Mouse (Mus musculus) heart, embryonic 13.5 days (tissue): ENCODE measurements around the gene Lamc1. TPM values are rescaled to one million over a fixed set of nuclear protein-coding genes. Genes with fewer than 3 reads are reported as not detected.

Experiments used
- ATAC-seq: fragments of 200-750 bp; cut with Nextera tagmentation; 2 replicates; pipeline ENCODE4 v1.8.0; 2017; ENCODE audit warnings: moderate TSS enrichment; ENCODE audit not compliant: insufficient number of reproducible peaks, low FRiP score, low TSS enrichment; ENCODE audit errors: extremely low read depth
- H3K27ac ChIP-seq: fragments of 300-500 bp; sonication (generic); replicated peaks from 2 replicates; pipeline ENCODE4 v1.5.1; 2015; ENCODE audit warnings: moderate library complexity, mild to moderate bottlenecking, inconsistent platforms
- H3K27me3 ChIP-seq: fragments of 300-500 bp; sonication (generic); replicated peaks from 2 replicates; pipeline ENCODE4 v1.6.1; 2015; ENCODE audit warnings: mild to moderate bottlenecking, inconsistent platforms
- H3K36me3 ChIP-seq: fragments of 300-500 bp; sonication (generic); 2 replicates; pipeline ENCODE4 v1.6.1; 2015; ENCODE audit warnings: mild to moderate bottlenecking, inconsistent platforms
- H3K4me1 ChIP-seq: fragments of 300-500 bp; sonication (generic); 2 replicates; pipeline ENCODE4 v1.6.1; 2015; ENCODE audit warnings: inconsistent platforms
- H3K4me2 ChIP-seq: fragments of 300-500 bp; sonication (generic); 2 replicates; pipeline ENCODE4 v1.6.1; 2015; ENCODE audit warnings: inconsistent platforms, mild to moderate bottlenecking, moderate library complexity
- H3K4me3 ChIP-seq: fragments of 300-500 bp; sonication (generic); 2 replicates; pipeline ENCODE4 v1.5.1; 2015; ENCODE audit warnings: moderate library complexity, mild to moderate bottlenecking, inconsistent platforms
- H3K9ac ChIP-seq: fragments of 300-500 bp; sonication (generic); 2 replicates; pipeline ENCODE4 v1.6.1; 2015; ENCODE audit warnings: inconsistent platforms, mild to moderate bottlenecking, moderate library complexity
- H3K9me3 ChIP-seq: fragments of 300-500 bp; sonication (generic); 2 replicates; pipeline ENCODE4 v1.6.1; 2016; ENCODE audit warnings: inconsistent platforms
- WGBS: fragments of 180-500 bp; shearing (Covaris S2); methylation state at CpG from one replicate; pipeline ENCODE4 v1.1.7; 2015; ENCODE audit warnings: mixed read lengths; 5-methylcytosine and 5-hydroxymethylcytosine counted together
- polyA plus RNA-seq: library from polyadenylated mRNA; unstranded; fragments of >200 nt; fragmentation: Nextera tagmentation; extraction: Ambion mirVana; gene quantifications from 2 replicates; pipeline ENCODE4 v1.2.1, GENCODE M21; 2015

Lamc1 gene
- polyA plus RNA-seq, 1 experiment from 2014 or later = 78.2 TPM

GRCm38 (mm10) chr1:153191237-153191942 is 141.2 kb downstream of the Lamc1 start:
- 42% methylated on average over 15 of the region's 15 CpGs for WGBS
- Histone ChIP-seq H3K4me1 (peaks cover 48% of the 10 kb centered on the region), H3K9ac (0 out of 2 replicates have a peak overlapping the region, but pooled peaks have one; percentile 53), H3K36me3 (no peaks in the 10 kb centered on the region), H3K27ac (peak overlapping the region; percentile 93), H3K27me3 (0 out of 2 replicates have a peak, but pooled peaks cover 3% of the 10 kb centered on the region), H3K9me3 (no peaks in the 10 kb centered on the region), H3K4me3 (no peak overlapping the region), H3K4me2 (peak overlapping the region; percentile 49)
- no peak for ATAC-seq

GRCm38 (mm10) chr1:153188081-153188480 is 144.5 kb downstream of the Lamc1 start:
- no peak for ATAC-seq

GRCm38 (mm10) chr1:153185828-153186803 is 146.5 kb downstream of the Lamc1 start, which contains the start of gene Lamc2:
Lamc2 (minus strand) TSS chr1:153186447.
- peak; percentile 59; the same call in 1 of the 2 replicates for ATAC-seq
- Histone ChIP-seq H3K4me2 (peak within 1 kb of the TSS; percentile 87), H3K4me1 (peaks cover 34% of the 10 kb centered on the region), H3K9ac (peak within 1 kb of the TSS; percentile 85), H3K27me3 (peaks cover 12% of the 10 kb centered on the region; the same call in 1 of the 2 replicates), H3K4me3 (peak within 1 kb of the TSS; percentile 59), H3K36me3 (no peaks in the 10 kb centered on the region), H3K27ac (no peak within 1 kb of the TSS), H3K9me3 (no peaks in the 10 kb centered on the region)
- WGBS = 7% methylated on average over 38 of the region's 46 CpGs

More at GRCm38 (mm10) chr1:153188081-153188480, 144.5 kb downstream of the Lamc1 start:
- Histone ChIP-seq H3K27ac (no peak overlapping the region), H3K9ac (no peak overlapping the region), H3K27me3 (peaks cover 12% of the 10 kb centered on the region; the same call in 1 of the 2 replicates), H3K4me1 (peaks cover 52% of the 10 kb centered on the region), H3K9me3 (no peaks in the 10 kb centered on the region), H3K4me3 (no peak overlapping the region), H3K4me2 (no peak overlapping the region), H3K36me3 (no peaks in the 10 kb centered on the region)
- WGBS = 37% methylated on average over 3 of the region's 3 CpGs

GRCm38 (mm10) chr1:153180586-153181289 is 151.8 kb downstream of the Lamc1 start:
- Histone ChIP-seq H3K4me1 (peaks cover 17% of the 10 kb centered on the region), H3K9me3 (no peaks in the 10 kb centered on the region), H3K36me3 (no peaks in the 10 kb centered on the region), H3K27me3 (peaks cover 9% of the 10 kb centered on the region; the same call in 1 of the 2 replicates), H3K9ac (no peak overlapping the region), H3K4me3 (no peak overlapping the region), H3K4me2 (peak overlapping the region; percentile 1; the same call in 1 of the 2 replicates), H3K27ac (peak overlapping the region; percentile 59)
- no peak for ATAC-seq
- 45% methylated on average over 9 of the region's 9 CpGs for WGBS

- no peaks in the 10 kb centered on the region for H3K9me3 ChIP-seq
- H3K27me3 ChIP-seq = peaks cover 8% of the 10 kb centered on the region; the same call in 1 of the 2 replicates
- no peak overlapping the region for H3K4me3 ChIP-seq
- H3K4me2 ChIP-seq = peak overlapping the region; percentile 1; the same call in 1 of the 2 replicates
- no peaks in the 10 kb centered on the region for H3K36me3 ChIP-seq
- peaks cover 17% of the 10 kb centered on the region for H3K4me1 ChIP-seq
- peak overlapping the region; percentile 59 for H3K27ac ChIP-seq
- H3K9ac ChIP-seq = no peak overlapping the region
- 60% methylated on average over 4 of the region's 4 CpGs for WGBS
- no peak for ATAC-seq
These were observed 152.4 kb downstream of the Lamc1 start for GRCm38 (mm10) chr1:153180160-153180559.

GRCm38 (mm10) chr1:153174801-153175200 is 157.8 kb downstream of the Lamc1 start:
- no peaks in the 10 kb centered on the region for H3K27me3 ChIP-seq
- peaks cover 39% of the 10 kb centered on the region for H3K4me1 ChIP-seq
- H3K27ac ChIP-seq = peak overlapping the region; percentile 90
- no peak overlapping the region for H3K4me3 ChIP-seq
- H3K36me3 ChIP-seq = no peaks in the 10 kb centered on the region
- H3K9ac ChIP-seq = peak overlapping the region; percentile 45; the same call in 1 of the 2 replicates
- WGBS = 27% methylated on average over 12 of the region's 12 CpGs
- H3K9me3 ChIP-seq = no peaks in the 10 kb centered on the region
- peak; percentile 66; the same call in 1 of the 2 replicates for ATAC-seq
- no peak overlapping the region; the same call in 1 of the 2 replicates for H3K4me2 ChIP-seq

GRCm38 (mm10) chr1:153173276-153173675 is 159.3 kb downstream of the Lamc1 start:
- H3K9me3 ChIP-seq = no peaks in the 10 kb centered on the region
- H3K4me2 ChIP-seq = no peak overlapping the region
- no peaks in the 10 kb centered on the region for H3K27me3 ChIP-seq
- WGBS = 24% methylated on average over 3 of the region's 3 CpGs
- H3K36me3 ChIP-seq = no peaks in the 10 kb centered on the region
- no peak overlapping the region for H3K4me3 ChIP-seq
- peak; percentile 49; the same call in 1 of the 2 replicates for ATAC-seq
- H3K27ac ChIP-seq = peak overlapping the region; percentile 90
- H3K9ac ChIP-seq = no peak overlapping the region
- peaks cover 39% of the 10 kb centered on the region for H3K4me1 ChIP-seq

GRCm38 (mm10) chr1:153172291-153172731 is 160.3 kb downstream of the Lamc1 start:
- Histone ChIP-seq H3K27ac (peak overlapping the region; percentile 90), H3K9ac (peak overlapping the region; percentile 59), H3K4me1 (peaks cover 39% of the 10 kb centered on the region), H3K9me3 (no peaks in the 10 kb centered on the region), H3K4me3 (no peak overlapping the region), H3K4me2 (peak overlapping the region; percentile 35), H3K27me3 (no peaks in the 10 kb centered on the region), H3K36me3 (no peaks in the 10 kb centered on the region)
- no peak for ATAC-seq
- 6% methylated on average over 9 of the region's 9 CpGs for WGBS

- no peaks in the 10 kb centered on the region for H3K36me3 ChIP-seq
- H3K9me3 ChIP-seq = no peaks in the 10 kb centered on the region
- H3K4me2 ChIP-seq = no peak overlapping the region
- peaks cover 39% of the 10 kb centered on the region for H3K4me1 ChIP-seq
- no peak overlapping the region for H3K4me3 ChIP-seq
- 74% methylated on average over 10 of the region's 10 CpGs for WGBS
- H3K27me3 ChIP-seq = no peaks in the 10 kb centered on the region
- ATAC-seq = no peak
- no peak overlapping the region for H3K9ac ChIP-seq
- H3K27ac ChIP-seq = no peak overlapping the region
These were observed 161.6 kb downstream of the Lamc1 start for GRCm38 (mm10) chr1:153171011-153171410.
